Mouse (Mus musculus) ovary, adult 10 weeks (tissue): ENCODE data around the gene Daw1. TPM values are rescaled to one million over a fixed set of nuclear protein-coding genes. Genes with fewer than 3 reads are reported as not detected.

Experiments used
- polyA plus RNA-seq: library from polyadenylated mRNA; stranded (reverse); fragments of 350-450 nt; fragmentation: Illumina TruSeq; extraction: RNeasy Lipid Tissue Mini Kit (QIAGEN cat#74804); gene quantifications from one replicate; pipeline ENCODE4 v1.2.3, GENCODE M21; 2014

The Daw1 gene
- 1.8 TPM for polyA plus RNA-seq

GRCm38 (mm10) chr1:83159603-83160002 lies at the start of gene Daw1:
Gene Daw1, plus strand, starts transcription at chr1:83159752.

GRCm38 (mm10) chr1:83116447-83117137 lies 43.0 kb upstream of the Daw1 start, which contains the start of gene Ccl20:
Gene Ccl20, plus strand, starts transcription at chr1:83116766.

Other genes with a start within 250 kb of the Daw1 start
- gene A030005L19Rik, start 246.4 kb upstream of the Daw1 start, polyA plus RNA-seq, result not detected
- gene A030014E15Rik, start 234.8 kb upstream of the Daw1 start, polyA plus RNA-seq, result not detected
- gene Gm6217, start 228.4 kb upstream of the Daw1 start, polyA plus RNA-seq, result not detected
- not detected for gene A030003K21Rik, start 216.4 kb upstream of the Daw1 start, polyA plus RNA-seq
- gene Gm7544, start 203.7 kb upstream of the Daw1 start, polyA plus RNA-seq, result not detected
- gene Gm47955, start 199.5 kb upstream of the Daw1 start, polyA plus RNA-seq, result not detected
- gene Gm47959, start 159.2 kb upstream of the Daw1 start, polyA plus RNA-seq, result not detected
- 4.0 TPM for gene Slc19a3, start 121.3 kb upstream of the Daw1 start, polyA plus RNA-seq
- not detected for gene Krtap28-10, start 117.3 kb upstream of the Daw1 start, polyA plus RNA-seq
- gene Gm47969, start 114.8 kb upstream of the Daw1 start, polyA plus RNA-seq, result not detected
- gene A030005K14Rik, start 100.4 kb upstream of the Daw1 start, polyA plus RNA-seq, result not detected
- not detected for gene Krtap28-13, start 98.8 kb upstream of the Daw1 start, polyA plus RNA-seq
- not detected for gene Ccl20, start 43.0 kb upstream of the Daw1 start, polyA plus RNA-seq
- 0.31 TPM for gene Sphkap, start 248.4 kb downstream of the Daw1 start, polyA plus RNA-seq